Mouse (Mus musculus) spleen, adult 2 months (tissue): ENCODE data around the gene Etv6.

Experiments
- CTCF ChIP-seq: fragments of 200-500 bp; IDR thresholded peaks from 2 replicates; pipeline ENCODE4 v1.5.1; 2011; ENCODE audit warnings: mild to moderate bottlenecking, inconsistent platforms; ENCODE audit not compliant: insufficient read depth, insufficient read length, insufficient replicate concordance; ENCODE audit errors: extremely low read depth
- POLR2A ChIP-seq: fragments of 200-500 bp; IDR thresholded peaks from 2 replicates; pipeline ENCODE4 v1.6.1; 2011; ENCODE audit warnings: low read depth, low read length, inconsistent platforms

- TF ChIP-seq CTCF (no peak), POLR2A (no peak)
Observed at GRCm38 (mm10) chr6:133987068-133987591, 48.4 kb upstream of the Etv6 start.
